Mouse (Mus musculus) T-helper 2 cell (primary cell): ENCODE measurements around the gene Ago1.

ENCODE experiments used
- in situ Hi-C: fragments of 300-600 bp; cut with MboI, MseI; formaldehyde crosslinking; loops from one replicate; pipeline ENCODE4 v1.15.1; 2025; ENCODE audit warnings: high pct_unique_total_duplicates

Ago1 gene

DNA sequence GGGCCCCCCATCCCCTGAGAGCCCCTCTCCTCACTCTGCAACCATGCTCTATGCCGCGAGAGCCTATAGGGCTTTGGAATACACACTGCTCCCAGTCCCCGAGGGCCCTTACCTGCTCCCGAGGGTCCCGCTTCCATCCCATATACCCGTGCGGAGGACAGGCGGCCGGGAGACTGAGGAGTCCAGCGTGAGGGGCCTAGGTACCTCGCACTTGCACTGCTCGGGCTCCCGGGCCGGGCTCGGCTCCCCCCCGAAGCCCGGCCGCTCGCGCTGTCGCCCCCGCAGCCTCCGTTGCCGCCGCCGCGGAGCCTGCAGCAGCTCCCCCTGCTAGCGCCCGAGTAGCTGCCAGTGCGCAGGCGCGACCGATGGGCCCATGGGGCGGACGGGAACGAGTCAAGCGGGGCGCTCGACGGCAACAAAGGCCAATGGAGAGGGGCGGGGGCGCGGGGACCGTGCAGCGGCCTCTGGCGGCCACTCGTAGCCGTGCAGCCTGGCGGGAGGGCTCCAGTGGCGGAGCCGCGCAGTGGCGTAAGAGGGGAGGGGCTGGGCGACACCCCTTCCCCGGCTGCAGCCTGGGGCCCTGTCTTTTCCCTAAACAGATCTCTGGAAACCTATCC, at the start of gene Ago1:
Gene Ago1 (minus strand): TSS at position 299 of the 617 bp plus-strand sequence.
- in situ Hi-C loops: no loop called here

DNA sequence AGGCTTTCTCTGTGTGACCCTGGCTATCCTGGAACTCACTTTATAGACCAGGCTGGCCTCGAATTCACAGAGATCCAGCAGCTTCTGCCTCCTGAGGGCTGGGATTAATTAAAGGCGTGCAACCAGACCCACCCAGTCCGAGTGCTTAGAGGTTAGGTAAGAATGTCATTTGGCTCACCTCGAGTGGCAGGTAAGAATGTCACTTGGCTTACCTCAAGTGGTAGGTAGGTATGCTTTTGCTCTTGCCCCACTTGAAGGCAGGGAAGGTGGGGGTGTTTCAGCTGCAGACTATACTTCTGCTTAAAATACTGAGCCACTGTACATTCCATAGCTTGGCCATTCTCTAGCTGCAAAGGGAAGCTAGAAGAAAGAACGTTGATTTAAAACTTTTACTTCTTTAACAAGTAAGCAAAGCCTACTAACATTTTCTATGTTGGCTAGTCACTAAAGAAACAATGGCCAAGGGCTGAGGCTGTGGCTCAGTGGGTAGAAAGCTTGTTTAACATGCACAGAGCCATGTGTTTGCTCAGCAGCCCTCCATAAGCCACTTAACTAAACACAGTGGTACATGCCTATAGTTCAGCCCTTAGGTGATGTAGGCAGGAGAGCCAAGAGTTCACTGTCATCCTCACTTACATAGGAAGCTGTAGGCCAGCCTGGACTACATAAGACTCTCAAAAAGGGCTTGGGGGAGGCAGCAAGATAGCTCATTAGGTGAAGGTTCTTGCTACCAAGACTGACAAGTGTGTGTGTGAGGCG, 44.1 kb upstream of the Ago1 start:
- in situ Hi-C loops: no loop called here

GRCm38 (mm10) chr4:126511013-126511412, 42.6 kb upstream of the Ago1 start:
- in situ Hi-C loops: no loop called here

DNA sequence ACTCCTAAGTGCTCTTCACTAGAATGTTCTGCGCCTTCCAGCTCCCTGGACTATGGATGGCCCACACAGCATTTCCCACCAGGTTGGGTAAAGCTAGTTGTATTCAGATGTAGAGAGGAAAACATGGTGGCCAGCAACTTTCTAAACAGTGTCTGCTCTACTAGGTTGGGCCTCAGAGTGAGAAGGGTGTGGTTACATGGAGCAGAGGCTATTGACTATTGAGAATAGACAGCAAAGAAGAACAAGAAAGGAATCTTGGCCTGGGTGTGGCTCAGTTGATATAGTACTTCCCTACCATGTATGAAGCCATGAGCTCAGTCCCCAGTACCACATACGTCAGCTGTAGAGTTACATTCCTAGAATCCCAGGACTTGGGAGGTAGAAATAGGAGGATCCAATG, 40.7 kb upstream of the Ago1 start:
- in situ Hi-C loops: no loop called here

GRCm38 (mm10) chr4:126508110-126508899, 39.9 kb upstream of the Ago1 start:
- in situ Hi-C loops: no loop called here

DNA sequence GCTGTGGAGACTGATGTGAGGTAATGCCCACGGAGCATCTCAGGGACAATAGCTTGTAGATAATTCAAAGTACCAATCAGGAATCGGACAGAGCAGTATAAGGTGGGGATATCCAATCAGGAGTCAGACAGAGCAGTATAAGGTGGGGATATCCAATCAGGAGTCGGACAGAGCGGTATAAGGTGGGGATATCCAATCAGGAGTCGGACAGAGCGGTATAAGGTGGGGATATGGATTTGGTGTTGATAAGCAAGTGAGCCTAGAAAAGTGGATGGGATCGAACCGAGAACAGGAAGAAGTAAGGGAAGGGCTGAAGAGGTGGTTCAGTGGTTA, 34.6 kb upstream of the Ago1 start:
- in situ Hi-C loops: no loop called here

GRCm38 (mm10) chr4:126502141-126502976, 34.0 kb upstream of the Ago1 start:
- in situ Hi-C loops: no loop called here

GRCm38 (mm10) chr4:126498601-126499000, 30.2 kb upstream of the Ago1 start:
- in situ Hi-C loops: no loop called here

- in situ Hi-C loops: no loop called here
These were observed 28.6 kb upstream of the Ago1 start for GRCm38 (mm10) chr4:126496963-126497362.

DNA sequence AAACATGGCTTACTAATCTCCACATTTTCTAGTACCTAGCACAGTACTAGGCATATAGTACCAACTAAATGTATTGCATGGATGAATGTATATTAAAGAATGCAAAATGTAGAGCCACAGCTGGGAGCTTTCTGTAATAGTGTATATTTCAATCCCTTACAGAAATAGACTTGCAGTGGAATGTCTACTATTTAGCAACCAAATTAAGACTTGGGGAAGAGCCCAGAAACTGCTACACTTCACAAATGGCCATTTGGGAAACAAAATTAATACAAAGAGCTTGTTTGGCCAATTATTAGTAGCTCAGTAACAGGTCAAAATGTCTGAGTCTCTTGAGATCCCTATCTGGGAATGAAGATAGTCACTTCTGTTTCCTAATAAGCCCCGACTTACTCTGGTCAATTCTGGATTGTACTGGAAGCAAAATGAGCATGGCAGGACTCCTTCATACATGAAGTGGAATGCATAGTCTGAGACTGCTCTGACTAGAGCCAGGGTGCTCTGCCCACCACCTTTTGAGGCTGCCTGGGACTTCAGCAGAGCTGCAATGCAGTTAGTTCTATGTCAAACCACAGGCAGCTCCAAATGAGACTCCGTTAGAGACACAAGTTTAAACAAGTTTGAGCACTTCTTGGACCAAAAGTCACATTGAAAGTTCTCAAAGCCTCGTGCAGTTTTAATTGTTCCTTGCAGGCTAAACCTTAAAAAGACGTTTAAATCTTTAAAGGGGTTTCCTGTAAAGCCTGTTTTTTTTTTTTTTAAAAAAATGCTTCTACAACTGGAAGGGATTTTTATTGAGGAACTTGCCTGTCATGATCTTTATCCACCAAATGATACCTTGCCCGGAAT, 27.8 kb upstream of the Ago1 start:
- in situ Hi-C loops: no loop called here

DNA sequence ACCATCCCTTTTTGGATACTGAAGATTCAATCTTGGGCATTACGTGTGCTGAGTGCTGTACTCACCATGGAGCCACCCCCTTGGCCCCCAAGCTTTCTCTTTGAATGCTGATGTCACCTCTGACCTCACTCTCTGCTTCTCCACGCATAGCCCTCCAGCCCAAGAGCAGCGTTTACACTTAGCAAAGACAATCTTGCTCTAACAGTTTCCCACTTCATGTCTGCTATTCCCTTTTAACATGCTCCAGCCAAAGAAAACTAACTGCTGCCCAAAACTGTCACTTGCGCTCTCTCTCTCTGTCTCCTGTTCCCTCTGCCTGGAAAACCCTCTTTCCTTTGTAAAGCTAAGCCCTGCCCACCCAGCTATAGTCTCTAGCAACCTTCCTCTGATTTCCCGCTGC, 27.1 kb upstream of the Ago1 start:
- in situ Hi-C loops: no loop called here

DNA sequence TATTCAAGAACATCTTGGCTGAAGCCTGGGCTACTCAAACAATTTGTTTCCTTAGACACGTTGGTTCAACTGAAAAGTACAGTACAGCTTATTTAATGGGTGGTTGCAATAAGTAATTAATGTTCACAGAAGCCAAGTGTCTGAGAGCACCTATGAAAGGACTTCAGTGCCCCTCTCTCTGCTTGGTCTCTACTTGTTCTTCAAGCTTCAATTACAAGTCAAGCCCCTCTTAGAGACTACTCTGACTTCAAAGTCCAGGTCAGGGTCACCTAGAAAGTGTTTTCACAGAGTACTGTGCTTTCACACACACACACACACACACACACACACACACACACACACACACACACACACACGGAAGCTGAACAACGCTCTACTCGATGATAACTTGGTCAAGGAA, 25.0 kb upstream of the Ago1 start:
- in situ Hi-C loops: no loop called here

- in situ Hi-C loops: no loop called here
These were observed 23.6 kb upstream of the Ago1 start for GRCm38 (mm10) chr4:126491977-126492376.

GRCm38 (mm10) chr4:126490726-126491125, 22.3 kb upstream of the Ago1 start:
- in situ Hi-C loops: no loop called here

- in situ Hi-C loops: no loop called here
These were observed 21.4 kb upstream of the Ago1 start for GRCm38 (mm10) chr4:126489811-126490210.

GRCm38 (mm10) chr4:126486217-126486616, 17.8 kb upstream of the Ago1 start:
- in situ Hi-C loops: no loop called here

DNA sequence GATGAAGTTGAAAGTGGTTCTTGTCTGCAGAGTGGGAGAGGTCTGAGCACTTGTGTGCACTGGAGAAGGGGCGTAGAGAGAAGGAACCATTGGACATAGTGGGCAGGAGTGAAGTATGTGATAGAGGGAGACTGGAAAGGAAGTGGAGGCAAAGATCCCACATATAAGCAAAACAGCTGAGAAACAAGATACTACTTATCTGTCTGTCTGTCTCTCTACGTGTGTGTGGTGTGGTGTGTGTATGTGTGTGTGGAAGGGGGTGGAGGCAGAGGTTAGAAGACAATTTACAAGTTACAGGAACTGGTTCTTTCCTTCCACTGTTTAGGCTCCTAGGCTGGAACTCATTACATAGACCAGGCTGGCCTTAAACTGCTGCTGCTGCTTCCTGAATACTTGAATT, 16.7 kb upstream of the Ago1 start:
- in situ Hi-C loops: no loop called here

DNA sequence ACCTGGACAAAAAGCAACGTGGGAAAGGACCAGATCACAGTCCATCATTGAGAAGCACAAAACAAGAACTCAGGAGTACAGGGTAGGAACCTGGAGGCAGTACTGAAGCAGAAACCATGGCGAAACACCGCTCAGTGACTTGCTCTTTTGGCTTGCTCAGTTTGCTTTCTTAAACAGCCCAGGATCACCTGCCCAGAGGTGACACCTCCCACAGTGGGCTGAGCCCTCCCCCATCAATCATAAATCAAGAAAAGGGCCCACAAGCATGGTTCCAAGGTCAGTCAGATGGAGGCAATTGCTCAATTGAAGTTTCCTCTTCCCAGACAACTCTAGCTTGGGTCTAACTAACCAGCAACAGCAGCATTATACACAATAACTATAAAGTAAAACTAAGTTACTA, 15.5 kb upstream of the Ago1 start:
- in situ Hi-C loops: no loop called here

DNA sequence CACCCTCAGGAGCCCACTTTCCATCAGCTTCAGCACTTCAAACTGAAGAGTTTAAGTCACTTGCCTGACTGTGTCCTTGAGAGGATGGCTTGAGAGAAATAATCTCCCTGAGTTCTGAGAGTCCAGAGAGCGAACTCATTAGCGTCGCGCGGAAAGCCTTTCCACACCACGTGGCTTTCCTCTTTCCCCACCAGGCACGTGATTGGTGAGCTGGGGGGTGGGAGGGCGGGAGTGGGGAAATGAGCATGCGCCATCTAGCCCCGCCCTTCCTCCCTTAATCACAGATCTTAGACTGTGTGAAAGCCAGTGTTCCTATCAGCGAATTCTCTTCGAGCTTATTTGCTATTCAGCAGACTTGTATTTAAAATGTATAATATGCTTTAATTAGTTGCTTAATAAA, 14.6 kb upstream of the Ago1 start:
- in situ Hi-C loops: no loop called here

- in situ Hi-C loops: no loop called here
These were observed 13.1 kb upstream of the Ago1 start for GRCm38 (mm10) chr4:126481461-126481860.

DNA sequence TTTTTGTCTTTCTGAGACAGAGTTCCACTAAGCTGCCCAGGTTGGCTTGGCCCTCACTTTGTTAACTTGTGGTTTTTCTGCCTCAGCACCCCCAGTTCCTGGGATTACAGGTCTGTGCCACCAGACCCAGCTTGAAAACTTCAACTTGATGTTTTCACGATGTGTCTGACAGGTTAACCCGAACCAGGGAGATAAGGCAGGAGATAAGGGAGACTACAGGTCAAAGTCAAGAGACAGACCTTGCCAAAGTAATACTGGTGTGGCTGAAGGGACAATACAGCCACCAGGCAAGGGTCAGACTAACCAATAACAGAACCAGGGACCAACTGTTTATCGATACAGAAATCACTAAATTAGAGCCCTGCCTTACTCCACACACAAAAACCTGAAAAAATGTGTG, 11.9 kb upstream of the Ago1 start:
- in situ Hi-C loops: no loop called here
